Mouse (Mus musculus): ENCODE results near the gene Ccdc28a. TPM values are rescaled to one million over a fixed set of nuclear protein-coding genes. Genes with fewer than 3 reads are reported as not detected.

The Ccdc28a gene
- total RNA-seq (2012; rRNA removed) (5.0 and 7.0 TPM in 2 replicates), polyA plus RNA-seq (2012; ENCODE audit: insufficient read depth in 1 of 2, insufficient read length in 2 of 2, low read depth in 1 of 2, low replicate concordance in 2 of 2, missing spikeins in 1 of 2) (10 to 100 TPM in 1 of 2 experiments, not detected in 1; 16.4 TPM)

DNA sequence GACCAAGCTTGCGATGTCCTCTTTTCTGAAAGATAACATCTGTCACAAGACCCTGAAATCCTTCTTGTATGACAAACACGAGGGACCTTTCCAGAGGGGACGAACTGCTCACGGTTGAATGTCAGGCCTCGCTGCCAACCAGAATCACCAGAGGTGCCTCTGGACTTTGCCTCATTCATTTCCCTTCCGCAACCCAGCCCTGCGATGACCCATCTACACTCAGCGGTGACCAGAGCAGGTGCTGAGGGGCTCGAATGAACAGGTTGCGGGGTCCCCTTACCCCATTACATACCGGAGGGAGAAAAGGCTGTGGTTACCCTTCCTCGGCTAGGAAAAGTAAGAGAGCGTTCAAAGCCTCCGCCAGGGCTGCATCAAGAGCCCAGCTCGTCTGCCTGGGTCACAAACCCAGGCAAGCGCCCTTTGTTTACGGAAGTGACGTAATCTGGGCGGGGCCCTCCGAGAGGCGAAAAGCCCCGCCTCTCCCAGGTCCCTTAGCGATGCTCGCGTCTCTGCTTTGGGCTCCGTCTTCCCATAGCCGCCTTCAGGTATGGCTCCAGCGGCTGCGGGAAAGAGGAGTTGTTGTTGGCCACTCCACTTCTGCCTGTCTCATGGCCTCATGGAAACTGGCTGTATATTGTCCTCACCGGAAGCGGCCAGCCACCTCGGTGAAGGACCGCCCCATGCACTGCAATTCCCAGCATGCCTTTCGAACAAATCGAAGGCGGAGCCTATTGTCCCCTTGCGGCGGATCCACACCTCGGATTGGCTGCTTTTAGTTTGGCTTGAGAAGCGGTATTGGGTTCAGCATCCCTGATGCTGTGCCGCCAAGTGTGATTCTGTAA, at the start of gene Ccdc28a:
Ccdc28a (minus strand) TSS at position 439 of the 842 bp plus-strand sequence.
- H3K27me3 ChIP-seq (ENCODE audit: control insufficient read depth in 1 of 2, insufficient read depth in 2 of 2, low read length in 2 of 2) = no peaks in the 10 kb centered on the region
- TF ChIP-seq ZMIZ1 (IDR thresholded peaks at IDR 0.05; ENCODE audit: low read depth, low read length) (no peak), MAZ (IDR thresholded peaks at IDR 0.05; ENCODE audit: low read depth, low read length) (no peak; the same call in 1 of the 2 replicates), MEF2A (IDR thresholded peaks at IDR 0.05; ENCODE audit: extremely low read depth, insufficient replicate concordance, low read depth, low read length, poor library complexity, severe bottlenecking) (no peak), USF2 (IDR thresholded peaks at IDR 0.05; ENCODE audit: borderline replicate concordance in 1 of 2, insufficient read depth in 1 of 2, low read depth in 1 of 2, low read length in 2 of 2) (no peak), MXI1 (IDR thresholded peaks at IDR 0.05; ENCODE audit: low read depth, low read length) (peak; percentile 66), HCFC1 (IDR thresholded peaks at IDR 0.05; ENCODE audit: low read depth, low read length) (peak; percentile 84), MAX (IDR thresholded peaks at IDR 0.05; ENCODE audit: low read length) (no peak), POLR2AphosphoS5 (IDR thresholded peaks at IDR 0.05; ENCODE audit: borderline replicate concordance, low read depth, low read length) (no peak), E2F4 (IDR thresholded peaks at IDR 0.05; ENCODE audit: borderline replicate concordance, low read depth, low read length) (no peak), UBTF (IDR thresholded peaks at IDR 0.05; ENCODE audit: borderline replicate concordance, insufficient read depth, low read depth, low read length) (no peak), CHD1 (IDR thresholded peaks at IDR 0.05; ENCODE audit: low read depth, low read length) (no peak), TBP (IDR thresholded peaks at IDR 0.05; ENCODE audit: low read depth, low read length) (no peak), MAFK (IDR thresholded peaks at IDR 0.05; ENCODE audit: borderline replicate concordance, low read depth, low read length) (no peak), USF1 (IDR thresholded peaks at IDR 0.05; ENCODE audit: low read depth, low read length) (no peak), EP300 (IDR thresholded peaks at IDR 0.05; ENCODE audit: low read depth in 1 of 2, low read length in 2 of 2) (no peak), KAT2A (conservative IDR thresholded peaks at IDR 0.05; ENCODE audit: low read depth, low read length) (peak; percentile 56; the same call in 1 of the 2 replicates), RAD21 (IDR thresholded peaks at IDR 0.05; ENCODE audit: low read depth, low read length) (no peak), MYB (IDR thresholded peaks at IDR 0.05; ENCODE audit: low read depth, low read length) (no peak), TAL1 (IDR thresholded peaks at IDR 0.05; ENCODE audit: low read length) (no peak), GABPA (IDR thresholded peaks at IDR 0.05; ENCODE audit: low read depth, low read length) (no peak), SIN3A (IDR thresholded peaks at IDR 0.05; ENCODE audit: low read length) (peak; percentile 94), MYC (IDR thresholded peaks at IDR 0.05; ENCODE audit: low read depth, low read length) (no peak), BHLHE40 (IDR thresholded peaks at IDR 0.05; ENCODE audit: borderline replicate concordance, low read depth, low read length) (no peak), CTCF (IDR thresholded peaks at IDR 0.05 in 2 of 3, conservative IDR thresholded peaks at IDR 0.05 in 1 of 3; ENCODE audit: control insufficient read depth in 1 of 3, insufficient read depth in 1 of 3, low read depth in 2 of 3, low read length in 3 of 3, poor library complexity in 1 of 3, severe bottlenecking in 1 of 3) (no peak), POLR2A (IDR thresholded peaks at IDR 0.05; ENCODE audit: control insufficient read depth in 1 of 2, insufficient read depth in 1 of 2, low read depth in 1 of 2, low read length in 2 of 2, poor library complexity in 1 of 2) (peak; percentile 15 to 56; a peak in 2 of 4 replicates), ZNF384 (IDR thresholded peaks at IDR 0.05; ENCODE audit: low read depth, low read length) (no peak), ELF1 (IDR thresholded peaks at IDR 0.05; ENCODE audit: low read depth, low read length) (peak; percentile 87), CHD2 (IDR thresholded peaks at IDR 0.05; ENCODE audit: low read length) (no peak), SMC3 (IDR thresholded peaks at IDR 0.05; ENCODE audit: low read depth, low read length) (no peak), NRF1 (IDR thresholded peaks at IDR 0.05; ENCODE audit: insufficient read depth, low read depth, low read length, poor library complexity, severe bottlenecking) (no peak), ETS1 (IDR thresholded peaks at IDR 0.05; ENCODE audit: low read depth, low read length) (no peak), ZC3H11A (IDR thresholded peaks at IDR 0.05; ENCODE audit: low read depth, low read length) (no peak), JUND (IDR thresholded peaks at IDR 0.05; ENCODE audit: low read depth, low read length) (no peak), RCOR1 (IDR thresholded peaks at IDR 0.05; ENCODE audit: low read depth, low read length) (no peak), GATA1 (IDR thresholded peaks at IDR 0.05; ENCODE audit: low read depth, low read length) (no peak)

More for the DNA sequence above, at the start of gene Ccdc28a:
- Histone ChIP-seq H3K27ac (ENCODE audit: control insufficient read depth, low read depth, low read length) (no peak within 1 kb of the TSS; the same call in 1 of the 2 replicates), H3K79me2 (ENCODE audit: control insufficient read depth, insufficient read depth, low read length, poor library complexity) (no peaks in the 10 kb centered on the region), H3K4me3 (ENCODE audit: control insufficient read depth in 1 of 2, insufficient read depth in 1 of 2, low read depth in 2 of 2, low read length in 2 of 2) (peak within 1 kb of the TSS; percentile 92 to 99), H3K9ac (ENCODE audit: control insufficient read depth, low read depth, low read length, poor library complexity, severe bottlenecking) (peak within 1 kb of the TSS; percentile 69), H3K36me3 (ENCODE audit: control insufficient read depth in 1 of 2, insufficient read depth in 2 of 2, low read length in 2 of 2) (peaks cover 0 to 2% of the 10 kb centered on the region in 2 experiments; a peak in 1 of 4 replicates), H3K4me1 (ENCODE audit: control insufficient read depth in 1 of 2, insufficient read depth in 2 of 2, low read length in 2 of 2) (no peaks in the 10 kb centered on the region), H3K9me3 (replicated peaks; ENCODE audit: insufficient read depth, low read length) (no peaks in the 10 kb centered on the region)
- DNase-seq (ENCODE audit: low read depth, low spot score) = peak; percentile 96
